Mouse (Mus musculus) cerebellum, postnatal 4 days (tissue): Measurements from ENCODE around the gene Ifnab.

Source experiments
- DNase-seq, 2 experiments: peaks; one replicate each; pipeline ENCODE4 v3.0.0; 2022; ENCODE audit warnings: low spot score in 2 of 2, mixed read lengths in 1 of 2

Gene Ifnab

GRCm38 (mm10) chr4:88676824-88677223, 14.3 kb downstream of the Ifnab start, which contains the start of gene Ifna16:
Ifna16 (minus strand) TSS chr4:88676924.
- DNase-seq = no peak

- no peak for DNase-seq
These were observed 35.7 kb downstream of the Ifnab start for GRCm38 (mm10) chr4:88655461-88655860.

GRCm38 (mm10) chr4:88653644-88654043, 37.5 kb downstream of the Ifnab start:
- DNase-seq = no peak

- no peak for DNase-seq
These were observed 46.8 kb downstream of the Ifnab start, which contains the start of gene Ifna13 for GRCm38 (mm10) chr4:88644359-88644758. Ifna13 (minus strand) TSS chr4:88644459.

- DNase-seq = no peak
These were observed 48.6 kb downstream of the Ifnab start for GRCm38 (mm10) chr4:88642526-88642925.

- peak; percentile 80 to 96 for DNase-seq
These were observed 49.9 kb downstream of the Ifnab start for GRCm38 (mm10) chr4:88641077-88641831.

GRCm38 (mm10) chr4:88640704-88641076, 50.5 kb downstream of the Ifnab start:
- DNase-seq = no peak
